Mouse (Mus musculus): Measurements from ENCODE around the gene Olfr1131. TPM values are rescaled to one million over a fixed set of nuclear protein-coding genes. Genes with fewer than 3 reads are reported as not detected.

Gene Olfr1131
- polyA plus RNA-seq (2015; fragmentation: Illumina TruSeq; extraction: RNeasy Lipid Tissue Mini Kit (QIAGEN cat#74804); ENCODE audit: low read depth, low replicate concordance), result not detected

DNA sequence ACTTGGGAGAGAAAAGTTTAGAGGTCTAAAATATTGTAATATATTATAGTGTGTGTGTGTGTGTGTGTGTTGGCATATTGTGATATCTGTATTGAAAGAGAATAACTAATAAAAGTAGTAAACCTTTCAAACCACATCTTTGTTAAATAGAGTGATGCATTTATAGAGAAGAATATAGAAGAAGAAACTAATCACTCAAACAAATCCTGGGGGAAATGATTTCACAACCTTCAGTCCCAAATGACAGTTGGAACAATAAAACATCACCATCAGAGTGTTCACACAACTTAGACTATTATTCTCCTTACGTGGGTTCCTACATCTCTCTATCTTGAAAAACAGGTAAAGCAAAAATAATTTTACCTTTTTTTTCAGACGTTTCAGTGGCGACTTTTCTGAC is at the start of gene Olfr1131:
Gene Olfr1131, plus strand, starts transcription at position 301 of the 400 bp plus-strand sequence.

DNA sequence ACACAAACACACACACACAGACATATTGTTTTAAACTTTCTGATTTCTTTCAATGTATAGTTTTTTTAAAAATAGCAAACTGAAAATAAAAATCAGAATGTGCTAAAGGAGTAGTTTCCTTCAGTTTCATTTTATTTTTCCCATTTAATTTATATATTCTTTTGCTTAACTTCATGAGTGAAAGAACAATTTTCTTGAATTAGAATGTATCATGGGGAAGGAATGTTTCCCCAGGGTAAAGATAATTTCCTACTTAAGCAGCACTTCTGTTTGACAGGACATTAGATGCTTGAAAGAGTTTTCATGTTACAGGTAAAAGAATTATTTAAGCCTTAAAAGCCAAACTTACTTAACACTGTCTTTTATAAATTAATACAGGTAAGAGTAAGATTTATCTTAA is 21.0 kb upstream of the Olfr1131 start, which contains the start of gene Olfr1130:
Gene Olfr1130, plus strand, starts transcription at position 301 of the 400 bp plus-strand sequence.

DNA sequence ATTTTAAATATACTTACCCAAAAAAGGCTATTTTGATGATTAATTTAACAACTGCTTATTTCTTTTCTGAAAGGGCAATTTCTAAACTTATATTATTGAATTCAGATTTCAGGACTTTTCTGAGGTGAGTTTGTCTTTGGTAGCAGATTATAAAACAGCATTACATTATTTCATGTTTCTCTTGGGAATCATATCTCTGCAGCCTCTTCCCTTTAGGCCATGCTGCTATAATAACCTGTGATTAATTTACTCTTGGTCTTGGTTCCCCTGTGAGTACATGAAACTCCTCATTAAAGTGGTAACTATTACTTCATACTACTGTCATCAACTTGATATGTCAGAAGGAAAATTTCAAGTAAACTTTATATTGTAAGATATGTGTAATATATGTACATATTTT is 10.5 kb downstream of the Olfr1131 start, which contains the start of gene Olfr1132:
Gene Olfr1132, minus strand, starts transcription at position 101 of the 400 bp plus-strand sequence.

DNA sequence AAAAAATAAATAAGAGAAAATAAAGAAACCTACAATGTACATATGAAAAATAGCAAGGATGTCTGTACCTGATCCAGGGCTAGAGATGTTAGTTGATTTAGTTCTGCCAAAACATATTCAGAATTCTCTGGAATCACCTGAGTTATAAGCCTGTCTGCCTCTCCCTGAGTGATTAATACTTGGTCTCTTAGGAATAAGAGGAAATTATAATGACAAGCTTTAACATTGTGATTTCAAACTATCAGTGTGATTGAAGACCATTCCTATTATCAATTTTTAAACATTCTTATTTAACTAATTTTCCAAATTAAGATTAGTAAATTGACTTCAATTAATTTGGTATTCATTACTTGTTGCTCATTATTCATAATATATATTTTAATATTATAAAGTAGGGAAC is 20.4 kb downstream of the Olfr1131 start, which contains the start of gene Olfr1133:
Gene Olfr1133, minus strand, starts transcription at position 101 of the 400 bp plus-strand sequence.

DNA sequence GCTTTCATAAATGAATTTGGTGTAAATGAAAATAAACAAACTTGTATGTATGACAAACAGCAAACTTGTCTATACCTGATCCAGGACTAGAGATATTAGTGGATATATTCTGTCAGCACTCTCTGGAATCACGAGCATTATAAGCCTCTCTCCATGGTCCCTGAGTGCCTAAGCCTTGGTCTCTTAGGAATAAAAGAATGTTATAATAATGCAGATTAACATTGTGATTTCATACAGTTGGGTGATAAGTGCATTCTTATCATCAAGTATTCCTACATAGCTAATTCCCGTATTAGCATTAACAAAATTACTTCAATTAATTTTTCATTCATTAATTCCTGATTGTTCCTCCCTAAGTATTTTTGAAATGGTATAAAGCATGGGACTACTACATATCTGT is 31.5 kb downstream of the Olfr1131 start, which contains the start of gene Olfr1134:
Gene Olfr1134, minus strand, starts transcription at position 101 of the 400 bp plus-strand sequence.

DNA sequence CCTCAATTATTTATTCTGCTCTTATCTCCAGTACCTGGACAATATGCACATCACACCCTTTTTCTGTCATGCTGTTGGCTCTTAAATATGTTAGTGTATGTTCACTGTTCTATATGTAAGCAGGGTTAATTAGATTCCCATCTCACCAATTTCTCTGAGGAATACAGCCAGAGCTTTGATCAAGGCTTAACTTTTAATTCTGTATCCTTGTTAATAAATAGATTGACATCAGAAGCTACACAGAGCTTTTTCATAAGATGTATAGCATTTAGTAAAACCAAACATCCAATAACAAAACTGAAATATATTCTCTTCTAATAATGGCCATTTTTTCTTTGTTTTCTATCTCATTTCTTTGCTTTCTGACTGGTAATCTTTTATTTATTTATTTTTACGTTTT is 46.7 kb downstream of the Olfr1131 start, which contains the start of gene Olfr1135:
Gene Olfr1135, minus strand, starts transcription at position 101 of the 400 bp plus-strand sequence.

Other genes starting within 250 kb of the Olfr1131 start
- not detected for gene Olfr1122, start 241.3 kb upstream of the Olfr1131 start, polyA plus RNA-seq (2015; fragmentation: Illumina TruSeq; extraction: RNeasy Lipid Tissue Mini Kit (QIAGEN cat#74804); ENCODE audit: low read depth, low replicate concordance)
- gene Olfr1123, start 210.5 kb upstream of the Olfr1131 start, polyA plus RNA-seq (2015; fragmentation: Illumina TruSeq; extraction: RNeasy Lipid Tissue Mini Kit (QIAGEN cat#74804); ENCODE audit: low read depth, low replicate concordance), result not detected
- not detected for gene Olfr1124, start 196.8 kb upstream of the Olfr1131 start, polyA plus RNA-seq (2015; fragmentation: Illumina TruSeq; extraction: RNeasy Lipid Tissue Mini Kit (QIAGEN cat#74804); ENCODE audit: low read depth, low replicate concordance)
- gene Olfr1126, start 173.1 kb upstream of the Olfr1131 start, polyA plus RNA-seq (2015; fragmentation: Illumina TruSeq; extraction: RNeasy Lipid Tissue Mini Kit (QIAGEN cat#74804); ENCODE audit: low read depth, low replicate concordance), result not detected
- gene Pramel7, start 130.0 kb upstream of the Olfr1131 start, polyA plus RNA-seq (2015; fragmentation: Illumina TruSeq; extraction: RNeasy Lipid Tissue Mini Kit (QIAGEN cat#74804); ENCODE audit: low read depth, low replicate concordance), result not detected
- not detected for gene Pramel6, start 120.5 kb upstream of the Olfr1131 start, polyA plus RNA-seq (2015; fragmentation: Illumina TruSeq; extraction: RNeasy Lipid Tissue Mini Kit (QIAGEN cat#74804); ENCODE audit: low read depth, low replicate concordance)
- not detected for gene Olfr153, start 95.3 kb upstream of the Olfr1131 start, polyA plus RNA-seq (2015; fragmentation: Illumina TruSeq; extraction: RNeasy Lipid Tissue Mini Kit (QIAGEN cat#74804); ENCODE audit: low read depth, low replicate concordance)
- not detected for gene Olfr1128, start 81.6 kb upstream of the Olfr1131 start, polyA plus RNA-seq (2015; fragmentation: Illumina TruSeq; extraction: RNeasy Lipid Tissue Mini Kit (QIAGEN cat#74804); ENCODE audit: low read depth, low replicate concordance)
- gene Olfr1129, start 53.2 kb upstream of the Olfr1131 start, polyA plus RNA-seq (2015; fragmentation: Illumina TruSeq; extraction: RNeasy Lipid Tissue Mini Kit (QIAGEN cat#74804); ENCODE audit: low read depth, low replicate concordance), result not detected
- gene Olfr1130, start 20.9 kb upstream of the Olfr1131 start, polyA plus RNA-seq (2015; fragmentation: Illumina TruSeq; extraction: RNeasy Lipid Tissue Mini Kit (QIAGEN cat#74804); ENCODE audit: low read depth, low replicate concordance), result not detected
- gene Olfr1132, start 10.4 kb downstream of the Olfr1131 start, polyA plus RNA-seq (2015; fragmentation: Illumina TruSeq; extraction: RNeasy Lipid Tissue Mini Kit (QIAGEN cat#74804); ENCODE audit: low read depth, low replicate concordance), result not detected
- gene Olfr1133, start 20.3 kb downstream of the Olfr1131 start, polyA plus RNA-seq (2015; fragmentation: Illumina TruSeq; extraction: RNeasy Lipid Tissue Mini Kit (QIAGEN cat#74804); ENCODE audit: low read depth, low replicate concordance), result not detected
- gene Olfr1134, start 31.4 kb downstream of the Olfr1131 start, polyA plus RNA-seq (2015; fragmentation: Illumina TruSeq; extraction: RNeasy Lipid Tissue Mini Kit (QIAGEN cat#74804); ENCODE audit: low read depth, low replicate concordance), result not detected
- gene Olfr1135, start 46.6 kb downstream of the Olfr1131 start, polyA plus RNA-seq (2015; fragmentation: Illumina TruSeq; extraction: RNeasy Lipid Tissue Mini Kit (QIAGEN cat#74804); ENCODE audit: low read depth, low replicate concordance), result not detected
- not detected for gene Olfr1136, start 66.8 kb downstream of the Olfr1131 start, polyA plus RNA-seq (2015; fragmentation: Illumina TruSeq; extraction: RNeasy Lipid Tissue Mini Kit (QIAGEN cat#74804); ENCODE audit: low read depth, low replicate concordance)
- not detected for gene Olfr1137, start 86.1 kb downstream of the Olfr1131 start, polyA plus RNA-seq (2015; fragmentation: Illumina TruSeq; extraction: RNeasy Lipid Tissue Mini Kit (QIAGEN cat#74804); ENCODE audit: low read depth, low replicate concordance)
- gene Olfr1138, start 112.9 kb downstream of the Olfr1131 start, polyA plus RNA-seq (2015; fragmentation: Illumina TruSeq; extraction: RNeasy Lipid Tissue Mini Kit (QIAGEN cat#74804); ENCODE audit: low read depth, low replicate concordance), result not detected
- gene Olfr1140, start 116.6 kb downstream of the Olfr1131 start, polyA plus RNA-seq (2015; fragmentation: Illumina TruSeq; extraction: RNeasy Lipid Tissue Mini Kit (QIAGEN cat#74804); ENCODE audit: low read depth, low replicate concordance), result not detected
- gene Olfr1141, start 126.9 kb downstream of the Olfr1131 start, polyA plus RNA-seq (2015; fragmentation: Illumina TruSeq; extraction: RNeasy Lipid Tissue Mini Kit (QIAGEN cat#74804); ENCODE audit: low read depth, low replicate concordance), result not detected
- not detected for gene Olfr152, start 152.4 kb downstream of the Olfr1131 start, polyA plus RNA-seq (2015; fragmentation: Illumina TruSeq; extraction: RNeasy Lipid Tissue Mini Kit (QIAGEN cat#74804); ENCODE audit: low read depth, low replicate concordance)
- gene Olfr1143, start 173.5 kb downstream of the Olfr1131 start, polyA plus RNA-seq (2015; fragmentation: Illumina TruSeq; extraction: RNeasy Lipid Tissue Mini Kit (QIAGEN cat#74804); ENCODE audit: low read depth, low replicate concordance), result not detected
- gene Olfr1145, start 182.7 kb downstream of the Olfr1131 start, polyA plus RNA-seq (2015; fragmentation: Illumina TruSeq; extraction: RNeasy Lipid Tissue Mini Kit (QIAGEN cat#74804); ENCODE audit: low read depth, low replicate concordance), result not detected
- gene Olfr1148, start 203.4 kb downstream of the Olfr1131 start, polyA plus RNA-seq (2015; fragmentation: Illumina TruSeq; extraction: RNeasy Lipid Tissue Mini Kit (QIAGEN cat#74804); ENCODE audit: low read depth, low replicate concordance), result not detected
- not detected for gene Olfr1150-ps1, start 216.9 kb downstream of the Olfr1131 start, polyA plus RNA-seq (2015; fragmentation: Illumina TruSeq; extraction: RNeasy Lipid Tissue Mini Kit (QIAGEN cat#74804); ENCODE audit: low read depth, low replicate concordance)
- not detected for gene Olfr1151, start 228.8 kb downstream of the Olfr1131 start, polyA plus RNA-seq (2015; fragmentation: Illumina TruSeq; extraction: RNeasy Lipid Tissue Mini Kit (QIAGEN cat#74804); ENCODE audit: low read depth, low replicate concordance)
- not detected for gene Olfr1152, start 239.4 kb downstream of the Olfr1131 start, polyA plus RNA-seq (2015; fragmentation: Illumina TruSeq; extraction: RNeasy Lipid Tissue Mini Kit (QIAGEN cat#74804); ENCODE audit: low read depth, low replicate concordance)